Mouse (Mus musculus) kidney, postnatal 4 days (tissue): Measurements from ENCODE around the gene F2rl1.
A peak's percentile ranks its signal among the peaks of the same experiment; 100 is the strongest.

Experiments used
- DNase-seq, 2 experiments: peaks; one replicate each; pipeline ENCODE4 v3.0.0; 2021; ENCODE audit warnings: mixed read lengths in 2 of 2

Gene F2rl1

GRCm38 (mm10) chr13:95524674-95525491 lies at the start of gene F2rl1:
Gene F2rl1, minus strand, starts transcription at chr13:95525227.
- peak; percentile 88 to 94 for DNase-seq

- no peak for DNase-seq
Observed at GRCm38 (mm10) chr13:95570877-95571276, 45.9 kb upstream of the F2rl1 start.

- no peak for DNase-seq
Observed at GRCm38 (mm10) chr13:95569326-95569725, 44.3 kb upstream of the F2rl1 start.

- no peak for DNase-seq
Observed at GRCm38 (mm10) chr13:95568336-95568735, 43.3 kb upstream of the F2rl1 start.

GRCm38 (mm10) chr13:95566841-95567551 lies 42.0 kb upstream of the F2rl1 start:
- no peak for DNase-seq

- peak; percentile 59 to 64 for DNase-seq
Observed at GRCm38 (mm10) chr13:95563693-95564092, 38.7 kb upstream of the F2rl1 start.

- no peak for DNase-seq
Observed at GRCm38 (mm10) chr13:95563066-95563610, 38.1 kb upstream of the F2rl1 start.

- DNase-seq, result no peak
Observed at GRCm38 (mm10) chr13:95557326-95557725, 32.3 kb upstream of the F2rl1 start.

- no peak for DNase-seq
Observed at GRCm38 (mm10) chr13:95553885-95554492, 29.0 kb upstream of the F2rl1 start.

- no peak for DNase-seq
Observed at GRCm38 (mm10) chr13:95550636-95551370, 25.8 kb upstream of the F2rl1 start.

- DNase-seq, result peak in 1 of 2 experiments; percentile 13
Observed at GRCm38 (mm10) chr13:95549421-95549820, 24.4 kb upstream of the F2rl1 start.

GRCm38 (mm10) chr13:95548856-95549255 lies 23.8 kb upstream of the F2rl1 start:
- no peak for DNase-seq

GRCm38 (mm10) chr13:95548291-95548789 lies 23.3 kb upstream of the F2rl1 start:
- peak; percentile 45 to 58 for DNase-seq

GRCm38 (mm10) chr13:95547090-95547611 lies 22.1 kb upstream of the F2rl1 start:
- DNase-seq, result peak in 1 of 2 experiments; percentile 48

- DNase-seq, result no peak
Observed at GRCm38 (mm10) chr13:95546251-95546650, 21.2 kb upstream of the F2rl1 start.

- peak in 1 of 2 experiments; percentile 37 for DNase-seq
Observed at GRCm38 (mm10) chr13:95545729-95546186, 20.7 kb upstream of the F2rl1 start.

GRCm38 (mm10) chr13:95538021-95538420 lies 13.0 kb upstream of the F2rl1 start:
- DNase-seq, result no peak

- DNase-seq, result no peak
Observed at GRCm38 (mm10) chr13:95536117-95536493, 11.1 kb upstream of the F2rl1 start.

- peak in 1 of 2 experiments; percentile 41 for DNase-seq
Observed at GRCm38 (mm10) chr13:95535461-95536116, 10.6 kb upstream of the F2rl1 start.

- DNase-seq, result peak in 1 of 2 experiments; percentile 39
Observed at GRCm38 (mm10) chr13:95535026-95535425, 10.0 kb upstream of the F2rl1 start.

GRCm38 (mm10) chr13:95534131-95534561 lies 9.1 kb upstream of the F2rl1 start:
- DNase-seq, result peak; percentile 40 to 62
